Mouse (Mus musculus) heart, embryonic 10.5 days (tissue): ENCODE data around the gene Erc2. TPM values are rescaled to one million over a fixed set of nuclear protein-coding genes. Genes with fewer than 3 reads are reported as not detected.

Experiments used
- DNase-seq: peaks from one replicate; pipeline ENCODE4 v3.0.0-alpha.2; 2017; ENCODE audit warnings: low spot score
- H3K27ac ChIP-seq: fragments of 300-500 bp; sonication (generic); 2 replicates; pipeline ENCODE4 v1.5.1; 2016; ENCODE audit warnings: mild to moderate bottlenecking
- H3K27me3 ChIP-seq: fragments of 300-500 bp; sonication (generic); 2 replicates; pipeline ENCODE4 v1.6.1; 2016; ENCODE audit warnings: mild to moderate bottlenecking; ENCODE audit not compliant: poor library complexity, insufficient read depth, severe bottlenecking
- H3K36me3 ChIP-seq: fragments of 300-500 bp; sonication (generic); 2 replicates; pipeline ENCODE4 v1.6.1; 2016; ENCODE audit warnings: mild to moderate bottlenecking, moderate library complexity
- H3K4me1 ChIP-seq: fragments of 300-500 bp; sonication (generic); 2 replicates; pipeline ENCODE4 v1.6.1; 2016; ENCODE audit warnings: mild to moderate bottlenecking
- H3K4me3 ChIP-seq: fragments of 300-500 bp; sonication (generic); 2 replicates; pipeline ENCODE4 v1.5.1; 2016; ENCODE audit warnings: mild to moderate bottlenecking, moderate library complexity
- H3K9me3 ChIP-seq: fragments of 300-500 bp; sonication (generic); 2 replicates; pipeline ENCODE4 v1.6.1; 2016; ENCODE audit warnings: mild to moderate bottlenecking, moderate library complexity
- WGBS: fragments of 180-500 bp; shearing (Covaris S2); methylation state at CpG from one replicate; pipeline ENCODE4 v1.1.7; 2016; 5-methylcytosine and 5-hydroxymethylcytosine counted together
- polyA plus RNA-seq: library from polyadenylated mRNA; unstranded; fragments of >200 nt; fragmentation: Nextera tagmentation; extraction: Ambion mirVana; gene quantifications from 2 replicates; pipeline ENCODE4 v1.2.1, GENCODE M21; 2016

Erc2 gene
- polyA plus RNA-seq, 1 experiment from 2014 or later: 4.8 TPM

GRCm38 (mm10) chr14:28381801-28382550 lies 759.7 kb downstream of the Erc2 start:
- peaks cover 18% of the 10 kb centered on the region for H3K4me1 ChIP-seq
- 64% methylated on average over 14 of the region's 14 CpGs for whole genome bisulfite sequencing
- no peaks in the 10 kb centered on the region for H3K36me3 ChIP-seq
- no peak overlapping the region for H3K4me3 ChIP-seq
- H3K27me3 ChIP-seq: no peaks in the 10 kb centered on the region; the same call in 1 of the 2 replicates
- DNase-seq: no peak
- H3K9me3 ChIP-seq: no peaks in the 10 kb centered on the region
- H3K27ac ChIP-seq: no peak overlapping the region

GRCm38 (mm10) chr14:28386815-28387607 lies 764.8 kb downstream of the Erc2 start:
- WGBS: 88% methylated on average over 3 of the region's 3 CpGs
- Histone ChIP-seq H3K9me3 (no peaks in the 10 kb centered on the region), H3K4me1 (peaks cover 3% of the 10 kb centered on the region; the same call in 1 of the 2 replicates), H3K4me3 (no peak overlapping the region), H3K27ac (no peak overlapping the region), H3K36me3 (no peaks in the 10 kb centered on the region), H3K27me3 (no peaks in the 10 kb centered on the region; the same call in 1 of the 2 replicates)
- no peak for DNase-seq

DNA sequence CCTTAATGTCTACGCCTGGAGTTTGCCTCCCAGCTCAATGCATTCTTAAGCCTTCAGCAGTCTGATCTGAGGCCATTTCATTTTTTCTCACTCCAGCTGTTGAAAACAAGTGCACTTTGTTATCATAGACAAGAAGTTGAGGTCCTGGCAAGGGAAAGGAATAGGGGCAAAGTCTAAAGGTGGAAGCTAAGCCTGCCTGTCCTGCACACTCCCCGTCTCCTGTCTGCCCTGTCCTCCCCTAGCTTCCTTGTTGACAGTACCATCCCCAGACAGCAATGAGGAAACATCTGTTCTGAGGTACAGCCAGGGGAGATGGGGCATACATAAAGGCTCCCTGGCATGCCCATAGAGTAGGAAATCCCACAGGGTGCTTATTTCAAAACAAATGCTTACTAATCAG lies 776.7 kb downstream of the Erc2 start:
- H3K36me3 ChIP-seq: no peaks in the 10 kb centered on the region
- H3K4me3 ChIP-seq: no peak overlapping the region
- DNase-seq: no peak
- H3K27ac ChIP-seq: no peak overlapping the region
- no peaks in the 10 kb centered on the region for H3K9me3 ChIP-seq
- peaks cover under 1% of the 10 kb centered on the region; the same call in 1 of the 2 replicates for H3K4me1 ChIP-seq
- no peaks in the 10 kb centered on the region for H3K27me3 ChIP-seq
- WGBS: 63% methylated on average over 2 of the region's 2 CpGs

- Histone ChIP-seq H3K27me3 (no peaks in the 10 kb centered on the region), H3K36me3 (no peaks in the 10 kb centered on the region), H3K27ac (no peak overlapping the region), H3K4me3 (no peak overlapping the region), H3K4me1 (peaks cover 9% of the 10 kb centered on the region), H3K9me3 (no peaks in the 10 kb centered on the region)
- no peak for DNase-seq
- WGBS: 80% methylated on average over 9 of the region's 9 CpGs
Measured at GRCm38 (mm10) chr14:28399897-28400296, 777.7 kb downstream of the Erc2 start.

- peak overlapping the region; percentile 53 for H3K27ac ChIP-seq
- 53% methylated on average over 5 of the region's 5 CpGs for WGBS
Measured at GRCm38 (mm10) chr14:28405277-28405840, 783.1 kb downstream of the Erc2 start.

GRCm38 (mm10) chr14:28409390-28409789 lies 787.2 kb downstream of the Erc2 start:
- Histone ChIP-seq H3K4me1 (peaks cover 42% of the 10 kb centered on the region), H3K4me3 (no peak overlapping the region), H3K9me3 (no peaks in the 10 kb centered on the region), H3K27me3 (no peaks in the 10 kb centered on the region), H3K36me3 (no peaks in the 10 kb centered on the region), H3K27ac (no peak overlapping the region)
- no peak for DNase-seq
- WGBS: 86% methylated on average over 1 of the region's 1 CpGs

More at GRCm38 (mm10) chr14:28405277-28405840, 783.1 kb downstream of the Erc2 start:
- no peak for DNase-seq
- Histone ChIP-seq H3K9me3 (no peaks in the 10 kb centered on the region), H3K4me1 (peaks cover 22% of the 10 kb centered on the region), H3K27me3 (no peaks in the 10 kb centered on the region), H3K4me3 (no peak overlapping the region), H3K36me3 (no peaks in the 10 kb centered on the region)

DNA sequence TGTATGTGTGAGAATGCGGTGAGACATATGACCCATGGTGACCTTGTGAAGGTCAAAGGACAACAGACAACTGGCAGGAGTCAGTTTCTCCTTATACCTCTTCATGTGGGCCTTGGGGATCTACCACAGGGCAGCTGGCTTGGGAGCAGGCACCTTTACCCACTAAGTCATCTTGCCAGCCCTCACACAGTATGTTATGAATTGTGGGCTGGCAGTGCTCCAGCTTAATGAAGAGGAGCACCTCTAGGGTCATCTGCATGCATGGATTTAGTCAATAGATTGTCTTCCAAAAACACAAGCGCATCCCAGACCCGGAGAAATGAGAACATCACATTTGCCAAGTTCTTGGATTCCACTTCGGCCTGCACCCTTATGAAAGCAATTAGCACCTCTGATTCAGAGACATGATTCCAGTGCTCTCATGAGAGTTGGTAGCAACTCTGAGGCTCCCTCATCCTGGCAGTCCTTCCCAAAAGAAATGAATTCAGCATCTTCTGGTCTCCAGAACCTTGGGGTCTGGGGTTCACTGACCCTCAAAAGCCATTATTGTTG lies 787.6 kb downstream of the Erc2 start:
- 90% methylated on average over 4 of the region's 4 CpGs for WGBS
- no peak overlapping the region for H3K27ac ChIP-seq
- DNase-seq: no peak
- no peaks in the 10 kb centered on the region for H3K9me3 ChIP-seq
- H3K36me3 ChIP-seq: no peaks in the 10 kb centered on the region
- no peaks in the 10 kb centered on the region for H3K27me3 ChIP-seq
- peaks cover 39% of the 10 kb centered on the region for H3K4me1 ChIP-seq
- H3K4me3 ChIP-seq: no peak overlapping the region

DNA sequence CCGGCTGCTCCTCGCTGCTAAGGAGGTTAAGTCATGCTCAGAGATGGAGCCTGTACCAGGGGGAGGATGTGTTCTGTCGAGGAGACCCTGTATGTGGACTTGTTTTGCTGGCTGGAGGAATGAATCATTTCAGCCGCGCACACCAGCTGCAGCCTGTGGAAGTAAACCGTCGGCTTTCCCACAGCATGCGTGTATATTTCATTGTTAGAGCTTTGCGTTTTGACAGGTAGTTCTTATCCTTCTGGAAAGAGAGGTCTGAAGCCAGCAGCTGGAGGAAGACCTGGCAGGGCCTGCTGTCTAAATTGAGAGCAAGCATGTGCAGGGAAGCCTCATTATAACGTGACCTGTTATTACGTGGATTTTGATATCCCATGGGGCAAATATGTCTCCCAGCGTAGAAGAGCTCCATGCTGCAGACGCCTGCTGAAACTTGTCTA lies 788.6 kb downstream of the Erc2 start:
- no peaks in the 10 kb centered on the region for H3K27me3 ChIP-seq
- H3K9me3 ChIP-seq: no peaks in the 10 kb centered on the region
- WGBS: 78% methylated on average over 13 of the region's 13 CpGs
- peak overlapping the region; percentile 30; the same call in 1 of the 2 replicates for H3K27ac ChIP-seq
- DNase-seq: no peak
- H3K4me1 ChIP-seq: peaks cover 31% of the 10 kb centered on the region
- no peak overlapping the region for H3K4me3 ChIP-seq
- no peaks in the 10 kb centered on the region for H3K36me3 ChIP-seq

GRCm38 (mm10) chr14:28412252-28412995 lies 790.2 kb downstream of the Erc2 start:
- DNase-seq: peak; percentile 77
- Histone ChIP-seq H3K9me3 (no peaks in the 10 kb centered on the region), H3K27me3 (no peaks in the 10 kb centered on the region), H3K4me1 (peaks cover 44% of the 10 kb centered on the region), H3K36me3 (no peaks in the 10 kb centered on the region), H3K4me3 (no peak overlapping the region), H3K27ac (peak overlapping the region; percentile 81)
- 40% methylated on average over 8 of the region's 8 CpGs for WGBS

GRCm38 (mm10) chr14:28413516-28413915 lies 791.3 kb downstream of the Erc2 start:
- H3K27ac ChIP-seq: peak overlapping the region; percentile 81; the same call in 1 of the 2 replicates
- peaks cover 55% of the 10 kb centered on the region for H3K4me1 ChIP-seq
- H3K4me3 ChIP-seq: no peak overlapping the region
- 74% methylated on average over 7 of the region's 7 CpGs for WGBS
- no peaks in the 10 kb centered on the region for H3K27me3 ChIP-seq
- no peaks in the 10 kb centered on the region for H3K36me3 ChIP-seq
- H3K9me3 ChIP-seq: no peaks in the 10 kb centered on the region
- DNase-seq: no peak

DNA sequence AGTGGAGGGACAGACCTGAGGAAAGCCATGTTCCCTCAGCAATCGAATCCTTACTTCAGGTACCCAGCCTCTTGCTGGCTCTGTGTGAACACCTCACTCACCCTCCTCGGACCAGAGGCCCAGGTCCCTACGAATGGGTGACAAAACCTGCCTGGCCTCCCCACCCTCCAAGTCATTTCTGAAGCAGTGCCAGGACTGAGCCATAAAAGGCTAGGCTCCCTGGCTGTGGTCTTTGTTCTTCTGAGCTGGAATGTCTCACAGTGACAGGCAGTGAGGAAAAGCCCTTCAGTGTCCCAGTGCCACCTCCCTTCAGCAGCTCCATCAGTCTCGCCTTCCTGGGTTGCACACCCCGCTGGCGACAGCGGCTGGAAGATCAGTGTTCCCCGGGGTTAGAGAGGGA lies 794.8 kb downstream of the Erc2 start:
- WGBS: 11% methylated on average over 8 of the region's 8 CpGs

GRCm38 (mm10) chr14:28418497-28418896 lies 796.3 kb downstream of the Erc2 start:
- Histone ChIP-seq H3K27me3 (no peaks in the 10 kb centered on the region), H3K4me3 (no peak overlapping the region), H3K27ac (peak overlapping the region; percentile 90), H3K4me1 (peaks cover 55% of the 10 kb centered on the region), H3K36me3 (no peaks in the 10 kb centered on the region), H3K9me3 (no peaks in the 10 kb centered on the region)
- WGBS: 43% methylated on average over 4 of the region's 4 CpGs
- DNase-seq: peak; percentile 58

More for the DNA sequence above, 794.8 kb downstream of the Erc2 start:
- Histone ChIP-seq H3K4me1 (peaks cover 64% of the 10 kb centered on the region), H3K9me3 (no peaks in the 10 kb centered on the region), H3K27me3 (no peaks in the 10 kb centered on the region), H3K27ac (peak overlapping the region; percentile 90), H3K4me3 (no peak overlapping the region), H3K36me3 (no peaks in the 10 kb centered on the region)
- peak; percentile 94 for DNase-seq
